Mouse (Mus musculus): ENCODE measurements around the gene Pnn.

The Pnn gene

GRCm38 (mm10) chr12:59077883-59078282, 11.2 kb downstream of the Pnn start:
- DNase-seq = no peak

DNA sequence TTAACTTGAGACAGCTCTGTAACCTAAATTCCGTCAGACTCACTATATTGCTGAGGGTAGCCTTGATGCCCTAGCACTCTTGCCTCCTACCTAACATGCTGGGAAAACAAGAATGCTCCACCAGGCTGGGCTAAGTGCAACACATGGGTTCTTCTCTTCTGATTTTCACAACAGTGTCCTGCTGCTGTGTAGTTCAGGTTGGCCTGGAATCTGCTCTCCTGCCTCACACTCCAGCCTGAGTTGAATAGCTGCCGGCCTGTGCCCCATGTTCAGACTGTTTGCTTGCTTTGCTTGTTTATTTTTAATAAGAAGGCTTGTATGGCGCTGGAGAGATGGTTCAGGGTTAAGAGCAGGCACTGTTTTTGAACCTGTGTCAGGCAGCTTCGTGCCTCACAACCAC, 13.8 kb downstream of the Pnn start:
- no peak for DNase-seq

GRCm38 (mm10) chr12:59084446-59084845, 17.8 kb downstream of the Pnn start:
- no peak for DNase-seq

DNA sequence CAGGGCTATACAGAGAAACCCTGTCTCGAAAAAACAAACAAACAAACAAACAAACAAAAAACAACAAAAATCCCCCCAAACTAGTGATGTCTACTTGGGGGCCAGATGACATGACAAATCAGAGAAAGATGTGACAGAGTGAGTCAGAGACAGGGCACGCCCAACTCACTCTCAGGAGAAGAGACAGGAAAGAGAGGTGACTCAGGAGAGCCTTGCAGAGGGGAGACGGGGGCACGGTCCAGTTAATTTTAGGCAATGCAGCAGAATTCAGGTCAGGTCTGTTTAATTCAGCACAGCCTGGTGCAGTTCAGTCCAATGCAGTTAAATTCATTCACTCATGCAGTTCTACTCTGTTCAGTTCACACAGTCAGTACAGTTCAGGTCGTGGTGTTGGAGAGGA, 19.5 kb downstream of the Pnn start:
- no peak for DNase-seq

GRCm38 (mm10) chr12:59093543-59093942, 26.9 kb downstream of the Pnn start:
- no peak for DNase-seq

DNA sequence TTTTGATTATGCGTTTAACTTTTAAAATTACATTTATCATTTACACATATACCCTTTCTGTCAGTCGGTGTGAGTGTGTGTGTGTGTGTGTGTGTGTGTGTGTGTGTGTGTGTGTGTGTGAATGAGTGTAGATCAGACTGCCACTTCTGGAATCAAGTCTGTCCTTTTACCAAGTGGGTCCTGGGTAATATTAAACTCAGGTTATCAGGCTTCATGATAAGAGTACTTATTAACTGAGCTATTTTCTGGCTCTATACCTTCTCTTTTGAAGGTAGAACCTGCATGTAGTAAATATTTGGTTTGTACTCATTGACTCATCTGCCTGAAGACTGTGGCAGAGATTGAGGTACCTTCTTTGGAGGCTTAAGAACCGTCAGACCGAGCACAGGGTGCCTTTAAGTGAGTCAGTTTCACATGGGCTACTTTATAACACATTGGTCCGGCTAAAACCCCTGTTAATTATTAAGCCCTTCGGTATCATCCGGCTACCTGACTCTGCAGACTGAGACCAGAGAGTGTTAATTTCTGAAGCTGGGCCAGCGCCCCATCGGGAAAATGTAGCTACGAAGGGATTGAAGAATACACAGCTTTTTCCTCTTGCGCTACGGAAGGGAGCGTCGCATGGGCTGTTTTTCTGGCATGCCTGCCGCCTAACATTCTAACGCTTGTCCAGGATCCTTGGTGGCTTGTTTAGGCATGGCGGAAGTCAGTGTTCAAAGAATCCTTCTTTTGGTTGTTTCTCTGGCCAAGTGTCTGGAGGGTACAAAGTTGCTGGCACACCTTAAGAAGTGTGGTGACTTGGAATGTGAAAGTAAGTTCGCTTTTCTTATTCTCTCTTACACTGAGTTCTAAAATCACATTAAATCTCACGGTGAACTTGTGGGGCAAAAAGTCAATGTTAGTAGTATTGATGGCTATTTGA, 28.7 kb downstream of the Pnn start, which contains the start of gene Mia2:
Gene Mia2, plus strand, starts transcription at position 696 of the 922 bp plus-strand sequence.
- DNase-seq = no peak

DNA sequence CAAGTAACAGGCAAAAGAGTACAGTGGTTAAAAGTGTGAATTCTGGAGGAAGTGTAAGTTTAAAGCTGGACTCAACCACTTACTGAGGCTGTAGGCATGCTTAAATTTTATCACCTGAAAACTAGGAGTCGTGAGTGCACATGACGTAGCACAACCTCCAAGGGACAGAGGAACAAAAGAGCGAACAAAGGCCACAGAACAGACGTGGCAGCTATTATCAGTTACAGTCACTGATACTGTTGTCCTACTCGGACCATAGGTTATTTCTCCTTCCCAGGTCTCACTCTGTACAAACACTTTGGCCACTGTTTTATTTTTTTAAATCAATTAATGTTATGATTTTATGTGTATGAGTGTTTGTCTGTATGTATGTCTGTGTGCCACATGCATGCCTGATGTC, 38.1 kb downstream of the Pnn start:
- DNase-seq = no peak

GRCm38 (mm10) chr12:59105914-59106313, 39.2 kb downstream of the Pnn start:
- DNase-seq = no peak

- DNase-seq = no peak
These were observed 39.8 kb downstream of the Pnn start for GRCm38 (mm10) chr12:59106491-59106890.

GRCm38 (mm10) chr12:59107926-59108325, 41.2 kb downstream of the Pnn start:
- no peak for DNase-seq

GRCm38 (mm10) chr12:59117184-59117583, 50.5 kb downstream of the Pnn start:
- no peak for DNase-seq

All from cerebellum, adult 11 months (tissue).